Mouse (Mus musculus) bone marrow, adult 2 months (tissue): ENCODE measurements at regions not wholly inside any gene's neighbourhood (a gene's known extent, or its start where the extent isn't known, plus 50 kb on each side); places are given as distances from the start of the nearest gene placed in this dataset.
A peak's percentile ranks its signal among the peaks of the same experiment; 100 is the strongest.

Source experiments
- H3K27ac ChIP-seq: fragments of 200-500 bp; 2 replicates; pipeline ENCODE4 v1.5.1; 2012; ENCODE audit warnings: low read depth, mild to moderate bottlenecking, control low read depth, inconsistent platforms, low read length; ENCODE audit not compliant: control insufficient read depth, poor library complexity, insufficient read depth
- H3K4me1 ChIP-seq: fragments of 200-500 bp; 2 replicates; pipeline ENCODE4 v1.6.1; 2011; ENCODE audit warnings: low read length; ENCODE audit not compliant: control insufficient read depth, insufficient read depth
- H3K4me3 ChIP-seq: fragments of 200-500 bp; replicated peaks from 2 replicates; pipeline ENCODE3; 2011; ENCODE audit warnings: mild to moderate bottlenecking, low read depth, low read length, control low read depth; ENCODE audit not compliant: control insufficient read depth
- CTCF ChIP-seq: fragments of 200-500 bp; IDR thresholded peaks from 2 replicates; pipeline ENCODE4 v1.5.1; 2011; ENCODE audit warnings: low read length, control low read depth; ENCODE audit not compliant: control insufficient read depth, insufficient read depth
- POLR2A ChIP-seq: fragments of 200-500 bp; IDR thresholded peaks from 2 replicates; pipeline ENCODE4 v1.6.1; 2011; ENCODE audit warnings: low read depth, mild to moderate bottlenecking, control low read depth, low read length, borderline replicate concordance; ENCODE audit not compliant: control insufficient read depth
- WGBS: fragments of 180-500 bp; shearing (Covaris S2); methylation state at CpG from one replicate; pipeline ENCODE4 v1.1.7; 2018; 5-methylcytosine and 5-hydroxymethylcytosine counted together

GRCm38 (mm10) chr3:17805185-17805584 lies 143.0 kb upstream of the Cypt12 start:
- TF ChIP-seq POLR2A (no peak), CTCF (no peak)
- H3K27ac ChIP-seq = no peak overlapping the region
- H3K4me3 ChIP-seq = no peak overlapping the region
- 59% methylated on average over 1 of the region's 1 CpGs for WGBS
- H3K4me1 ChIP-seq = no peaks in the 10 kb centered on the region

DNA sequence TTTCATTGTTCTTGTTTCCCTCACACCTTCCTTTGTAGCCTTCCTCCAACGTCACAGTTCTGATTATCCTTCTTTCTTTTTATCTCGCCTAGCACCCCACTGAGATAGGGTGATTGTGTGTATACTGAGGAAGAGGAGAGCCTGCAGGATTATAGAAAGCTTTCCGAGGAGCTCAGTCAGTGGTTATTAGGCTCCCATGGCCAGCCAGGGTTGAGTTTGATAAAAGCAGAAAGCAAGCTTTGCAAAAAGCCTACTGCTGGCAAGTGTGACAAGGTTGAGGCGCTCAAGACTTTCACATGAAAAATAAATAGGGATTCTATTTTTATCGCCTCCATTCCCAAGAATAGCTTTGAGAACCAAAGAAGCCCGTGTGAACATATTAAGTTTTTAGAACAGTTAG lies 136.9 kb upstream of the Cypt12 start:
- 56% methylated on average over 6 of the region's 6 CpGs for WGBS
- no peak overlapping the region for H3K4me3 ChIP-seq
- TF ChIP-seq CTCF = no peak
- no peak for TF ChIP-seq POLR2A
- no peaks in the 10 kb centered on the region for H3K4me1 ChIP-seq
- no peak overlapping the region for H3K27ac ChIP-seq

DNA sequence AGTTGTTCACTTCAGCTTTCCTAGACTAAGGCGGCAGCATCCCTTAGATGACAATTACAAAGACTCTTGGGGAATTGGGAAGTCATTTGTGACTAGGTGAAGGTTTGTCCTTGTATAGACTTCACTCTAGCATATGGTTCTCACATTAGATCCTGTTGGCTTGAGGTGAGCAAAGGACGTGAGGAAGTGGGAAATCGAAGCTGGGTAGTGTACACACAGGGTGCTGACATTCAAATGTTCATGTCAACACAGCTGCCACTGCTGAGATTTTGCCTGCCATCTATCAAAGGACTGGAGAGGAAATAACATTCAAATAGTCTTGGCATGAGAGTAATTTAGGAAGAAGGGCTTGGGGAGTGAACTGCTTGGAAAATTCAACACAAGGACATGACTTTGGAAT lies 124.0 kb upstream of the Cypt12 start:
- WGBS = 50% methylated on average over 3 of the region's 3 CpGs
- Histone ChIP-seq H3K27ac (no peak overlapping the region), H3K4me3 (no peak overlapping the region), H3K4me1 (no peaks in the 10 kb centered on the region)
- TF ChIP-seq CTCF (no peak), POLR2A (no peak)

DNA sequence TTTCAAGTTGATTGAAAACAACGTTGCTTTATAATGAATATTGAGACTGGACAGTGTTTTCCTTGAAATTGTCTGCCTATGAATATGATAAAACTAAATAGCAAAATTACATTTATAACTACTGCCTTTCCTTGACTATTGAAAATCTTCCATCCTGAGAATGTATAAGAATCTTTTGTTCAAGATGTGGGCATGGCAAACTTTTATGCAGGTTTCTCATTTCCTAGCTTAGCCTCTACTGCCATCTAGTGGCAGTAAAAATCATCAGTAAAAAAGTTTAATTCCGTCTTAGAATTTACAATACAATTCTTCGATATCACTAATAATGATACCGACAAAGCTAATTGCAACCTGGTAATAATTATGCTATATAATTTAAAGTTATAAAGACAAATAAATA lies 123.5 kb upstream of the Cypt12 start:
- TF ChIP-seq POLR2A (no peak), CTCF (0 out of 2 replicates have a peak, but pooled peaks have one; percentile 9)
- WGBS = 46% methylated on average over 4 of the region's 4 CpGs
- no peaks in the 10 kb centered on the region for H3K4me1 ChIP-seq
- no peak overlapping the region for H3K27ac ChIP-seq
- H3K4me3 ChIP-seq = no peak overlapping the region

DNA sequence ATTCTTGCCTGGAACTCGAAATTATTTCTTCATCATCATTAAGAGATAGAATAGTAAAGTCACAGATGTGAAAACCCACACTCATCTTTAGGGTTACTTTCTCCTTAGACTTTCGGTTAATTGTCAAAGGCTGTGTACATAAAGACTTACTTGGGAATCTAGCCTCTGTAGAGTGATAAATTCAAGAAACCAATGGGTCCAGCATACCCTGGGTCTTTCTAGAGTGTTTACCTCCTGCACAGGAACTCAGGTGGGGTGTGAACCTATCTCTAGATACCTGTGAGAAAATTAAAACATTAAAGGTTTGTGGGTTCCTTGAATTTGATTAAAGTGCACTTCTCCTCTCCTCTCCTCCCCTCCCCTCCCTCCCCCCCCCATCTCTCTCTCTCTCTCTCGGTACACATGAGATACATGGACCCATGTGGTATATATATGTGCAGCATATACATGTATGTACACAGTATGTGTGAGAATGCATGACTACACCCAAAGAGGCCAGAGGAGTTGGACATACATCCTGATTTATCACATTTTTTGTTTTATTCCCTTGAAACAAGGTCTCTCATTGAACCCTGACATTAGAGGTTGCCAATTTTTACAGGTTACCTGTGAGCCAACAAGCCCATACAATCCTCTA lies 122.8 kb upstream of the Cypt12 start:
- H3K27ac ChIP-seq = no peak overlapping the region
- no peaks in the 10 kb centered on the region for H3K4me1 ChIP-seq
- no peak for TF ChIP-seq CTCF
- WGBS = 46% methylated on average over 3 of the region's 3 CpGs
- H3K4me3 ChIP-seq = no peak overlapping the region

DNA sequence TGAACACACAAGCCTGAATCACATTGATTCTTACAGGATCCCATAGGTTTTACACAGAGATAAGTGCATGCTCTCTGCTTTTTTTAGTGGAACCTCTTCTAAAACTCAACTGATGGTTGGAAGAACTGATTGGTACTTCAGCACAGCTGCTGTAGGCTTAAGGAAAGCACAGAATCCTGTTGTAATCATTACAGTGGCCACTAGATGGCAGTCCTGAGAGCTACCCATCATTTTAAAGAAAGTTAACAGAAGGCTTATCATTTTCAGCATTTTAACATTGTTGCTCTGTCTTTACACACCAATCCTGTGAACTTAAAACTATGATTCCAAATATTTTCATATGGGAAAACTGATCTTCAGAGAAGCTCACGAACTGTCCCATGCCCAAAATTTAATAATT lies 113.5 kb upstream of the Cypt12 start:
- TF ChIP-seq POLR2A (no peak), CTCF (no peak)
- H3K4me1 ChIP-seq = no peaks in the 10 kb centered on the region
- H3K4me3 ChIP-seq = no peak overlapping the region
- no peak overlapping the region for H3K27ac ChIP-seq
- 29% methylated on average over 1 of the region's 1 CpGs for WGBS

DNA sequence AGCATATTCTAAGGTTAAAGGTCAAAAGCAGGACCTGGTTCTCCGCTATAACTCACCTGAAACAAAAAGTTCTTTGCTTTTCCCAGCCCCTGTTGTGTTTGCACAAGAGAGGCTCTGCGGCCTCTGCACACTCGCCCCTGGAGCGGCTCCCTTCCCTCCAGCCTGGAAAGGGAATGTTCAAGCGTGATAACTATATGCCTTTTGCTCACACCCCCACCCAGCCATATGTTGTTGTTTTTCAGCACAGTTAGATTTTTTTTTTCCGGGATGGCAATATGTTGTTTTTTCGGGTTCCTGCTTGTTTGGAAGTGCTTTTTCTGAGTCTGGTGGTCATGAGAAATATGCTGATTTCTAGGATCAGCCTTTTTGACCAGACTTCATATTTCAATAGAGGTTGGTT lies 100.6 kb upstream of the Cypt12 start:
- WGBS = 70% methylated on average over 7 of the region's 7 CpGs
- TF ChIP-seq CTCF (no peak), POLR2A (no peak)
- Histone ChIP-seq H3K4me1 (no peaks in the 10 kb centered on the region), H3K27ac (no peak overlapping the region), H3K4me3 (no peak overlapping the region)

GRCm38 (mm10) chr3:17848181-17848580 lies 100.0 kb upstream of the Cypt12 start:
- Histone ChIP-seq H3K4me3 (no peak overlapping the region), H3K4me1 (no peaks in the 10 kb centered on the region), H3K27ac (no peak overlapping the region)
- TF ChIP-seq CTCF (peak; percentile 17; the same call in 1 of the 2 replicates), POLR2A (no peak)

- Histone ChIP-seq H3K4me1 (no peaks in the 10 kb centered on the region), H3K4me3 (no peak overlapping the region), H3K27ac (no peak overlapping the region)
- WGBS = 78% methylated on average over 3 of the region's 3 CpGs
- TF ChIP-seq CTCF = no peak
- no peak for TF ChIP-seq POLR2A
Measured at GRCm38 (mm10) chr3:17862367-17862766, 85.8 kb upstream of the Cypt12 start.
